Mouse (Mus musculus) E14TG2a.4 (cell line): Measurements from ENCODE around the gene Dmbt1.
"Not testable (repeated sequence)": the region's sequence is repeated elsewhere in the genome, so short reads cannot be mapped to it uniquely, and the experiment has no call there.

ENCODE experiments used
- H3K27me3 ChIP-seq: 2 replicates; pipeline ENCODE4 v1.6.1; 2014; ENCODE audit warnings: low read length, control low read depth; ENCODE audit not compliant: insufficient read depth
- H3K36me3 ChIP-seq: 2 replicates; pipeline ENCODE4 v1.6.1; 2014; ENCODE audit warnings: low read length, control low read depth; ENCODE audit not compliant: insufficient read depth
- H3K4me1 ChIP-seq: replicated peaks from 2 replicates; pipeline ENCODE4 v1.6.1; 2014; ENCODE audit warnings: low read depth, low read length, control low read depth
- H3K4me3 ChIP-seq: replicated peaks from 2 replicates; pipeline ENCODE4 v1.5.1; 2014; ENCODE audit warnings: mild to moderate bottlenecking, low read length
- H3K9me3 ChIP-seq: 2 replicates; pipeline ENCODE4 v1.6.1; 2014; ENCODE audit warnings: low read length, control low read depth
- CTCF ChIP-seq: conservative IDR thresholded peaks from 2 replicates; pipeline ENCODE4 v1.5.1; 2014; ENCODE audit warnings: low read length
- NANOG ChIP-seq: IDR thresholded peaks from 2 replicates; pipeline ENCODE4 v1.6.1; 2014; ENCODE audit warnings: borderline replicate concordance, low read length, mixed read lengths
- POU5F1 ChIP-seq: IDR thresholded peaks from 2 replicates; pipeline ENCODE4 v1.6.1; 2014; ENCODE audit warnings: low read length, borderline replicate concordance

Dmbt1 gene

DNA sequence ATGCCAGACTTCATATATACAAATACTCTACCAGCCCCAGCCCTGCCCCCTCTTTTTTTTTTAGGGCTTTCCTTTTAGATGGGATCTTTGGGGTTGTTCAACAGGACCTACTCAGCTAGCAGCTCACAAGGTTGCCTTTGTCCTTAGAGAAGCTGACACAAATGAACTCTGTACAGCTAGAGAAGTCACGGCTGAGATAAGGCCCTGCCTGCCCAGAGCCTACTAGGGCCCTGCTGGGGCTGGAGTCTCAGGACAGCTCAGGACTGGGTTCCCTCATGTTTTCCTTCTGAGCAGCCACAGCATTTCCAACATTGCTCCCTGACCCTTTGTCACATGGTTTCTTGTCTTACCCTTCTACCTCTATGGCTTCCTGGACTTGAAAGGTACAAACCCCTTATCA is 4.3 kb upstream of the Dmbt1 start:
- H3K36me3 ChIP-seq: no peaks in the 10 kb centered on the region
- H3K4me1 ChIP-seq: no peaks in the 10 kb centered on the region
- peaks cover 4% of the 10 kb centered on the region for H3K27me3 ChIP-seq
- TF ChIP-seq NANOG: no peak
- no peak for TF ChIP-seq CTCF
- no peak for TF ChIP-seq POU5F1
- no peaks in the 10 kb centered on the region for H3K9me3 ChIP-seq
- no peak overlapping the region for H3K4me3 ChIP-seq

DNA sequence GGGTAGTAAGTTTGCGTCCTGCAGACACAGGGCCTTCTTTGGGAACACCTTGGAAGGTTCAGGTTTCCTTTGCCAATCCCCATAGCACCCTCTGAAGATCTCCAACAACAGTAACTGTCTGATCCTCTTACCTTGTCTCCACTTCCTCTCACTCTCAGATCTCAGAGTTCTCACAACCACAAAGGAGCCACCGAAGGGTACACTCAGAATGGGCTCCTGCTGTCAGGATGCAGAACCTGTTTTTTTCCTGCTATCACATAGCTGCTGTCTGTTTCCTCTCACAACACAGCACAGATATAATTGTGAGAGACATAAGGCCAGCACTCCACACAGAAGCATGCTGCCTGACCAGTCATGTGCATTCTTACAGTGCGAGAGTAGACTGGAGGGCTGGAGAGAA is 4.5 kb downstream of the Dmbt1 start:
- no peaks in the 10 kb centered on the region for H3K9me3 ChIP-seq
- no peaks in the 10 kb centered on the region for H3K4me1 ChIP-seq
- peaks cover 4% of the 10 kb centered on the region; the same call in 1 of the 2 replicates for H3K27me3 ChIP-seq
- no peak overlapping the region for H3K4me3 ChIP-seq
- TF ChIP-seq NANOG (no peak), CTCF (no peak), POU5F1 (no peak)
- no peaks in the 10 kb centered on the region for H3K36me3 ChIP-seq

DNA sequence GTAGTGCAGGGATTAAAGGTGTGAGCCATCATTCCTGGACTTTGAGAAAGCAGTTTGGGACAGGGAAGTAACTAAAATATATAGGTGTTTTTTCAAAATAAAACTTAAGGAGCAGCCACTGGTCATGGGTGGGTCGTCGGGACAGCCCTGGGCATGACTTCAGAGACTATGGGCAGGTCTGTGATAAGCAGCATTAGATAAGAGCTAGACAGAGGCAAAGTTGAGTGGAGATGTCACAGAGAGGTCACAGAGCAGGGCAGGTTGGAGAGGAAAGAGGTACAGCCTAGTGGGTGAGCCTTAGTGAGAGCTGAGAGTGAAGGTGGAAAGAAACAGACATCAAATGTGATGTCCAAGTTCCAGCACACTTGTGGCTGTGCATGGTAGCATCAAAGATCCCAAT is 5.2 kb downstream of the Dmbt1 start:
- no peaks in the 10 kb centered on the region for H3K9me3 ChIP-seq

DNA sequence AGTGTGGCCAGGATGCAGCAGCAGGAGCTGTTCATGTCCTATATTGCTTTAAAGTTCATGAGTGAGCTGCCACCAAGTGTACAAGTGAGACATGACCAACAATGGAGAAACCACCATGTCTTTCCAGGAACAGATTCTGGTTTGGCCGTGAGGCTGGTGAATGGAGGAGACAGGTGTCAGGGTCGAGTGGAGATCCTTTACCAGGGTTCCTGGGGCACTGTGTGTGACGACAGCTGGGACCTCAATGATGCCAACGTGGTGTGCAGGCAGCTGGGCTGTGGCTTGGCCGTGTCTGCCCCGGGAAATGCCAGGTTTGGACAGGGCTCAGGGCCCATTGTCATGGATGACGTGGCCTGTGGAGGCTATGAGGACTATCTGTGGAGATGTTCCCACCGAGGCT is 8.9 kb downstream of the Dmbt1 start:
- H3K27me3 ChIP-seq, H3K36me3 ChIP-seq, H3K4me1 ChIP-seq, H3K9me3 ChIP-seq, H3K4me3 ChIP-seq: not testable (repeated sequence)

More for the DNA sequence above, 5.2 kb downstream of the Dmbt1 start:
- Histone ChIP-seq H3K4me3 (no peak overlapping the region), H3K36me3 (no peaks in the 10 kb centered on the region), H3K27me3 (no peaks in the 10 kb centered on the region), H3K4me1 (no peaks in the 10 kb centered on the region)
- TF ChIP-seq CTCF (no peak), POU5F1 (no peak), NANOG (no peak)

DNA sequence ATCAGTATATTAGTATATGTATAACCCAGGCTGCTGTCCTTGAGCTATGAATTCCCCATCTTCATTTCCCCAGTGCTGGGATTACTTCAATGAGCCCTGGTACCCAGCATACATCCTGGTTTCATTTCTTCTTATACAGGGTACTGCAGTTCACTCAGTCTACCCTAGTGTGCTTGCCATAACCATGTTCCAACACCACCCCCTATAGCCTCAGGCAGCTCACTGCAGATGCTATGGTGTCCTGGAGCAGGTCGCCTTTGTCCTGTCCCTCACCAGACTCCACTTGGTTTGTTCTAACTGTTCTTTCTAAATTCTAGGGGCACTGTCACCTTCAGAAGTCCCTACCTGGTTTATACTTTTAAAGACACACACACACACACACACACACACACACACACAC is 10.8 kb downstream of the Dmbt1 start:
- Histone ChIP-seq H3K9me3 (no peaks in the 10 kb centered on the region), H3K27me3 (no peaks in the 10 kb centered on the region), H3K4me3 (no peak overlapping the region), H3K36me3 (no peaks in the 10 kb centered on the region), H3K4me1 (no peaks in the 10 kb centered on the region)
- TF ChIP-seq NANOG (no peak), POU5F1 (no peak), CTCF (no peak)

DNA sequence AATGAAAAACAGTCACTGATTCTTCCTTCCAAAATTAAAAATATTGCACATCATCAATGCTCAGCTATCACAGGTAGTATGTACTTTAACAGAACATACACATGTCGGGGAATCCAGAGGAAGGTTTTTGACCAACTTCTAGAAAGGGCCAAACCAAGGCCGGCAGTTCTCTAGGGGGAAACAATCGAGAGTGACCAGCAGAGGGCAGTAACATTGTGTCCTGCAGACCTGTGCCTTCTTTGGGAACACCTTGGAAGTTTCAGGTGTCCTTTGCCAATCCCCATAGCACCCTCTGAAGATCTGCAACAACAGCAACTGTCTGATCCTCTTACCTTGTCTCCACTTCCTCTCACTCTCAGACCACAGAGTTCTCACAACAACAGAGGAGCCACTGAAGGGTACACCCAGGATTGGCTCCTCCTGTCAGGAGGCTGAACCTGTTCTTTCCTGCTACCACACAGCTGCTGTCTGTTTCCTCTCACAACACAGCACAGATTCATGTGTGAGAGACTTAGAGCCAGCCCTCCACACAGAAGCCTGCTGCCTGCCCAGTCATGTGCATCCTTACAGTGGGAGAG is 13.5 kb downstream of the Dmbt1 start:
- not testable (repeated sequence) for H3K4me1 ChIP-seq, H3K4me3 ChIP-seq, H3K9me3 ChIP-seq, H3K36me3 ChIP-seq, H3K27me3 ChIP-seq
- peak; percentile 20; the same call in 1 of the 2 replicates for TF ChIP-seq CTCF

DNA sequence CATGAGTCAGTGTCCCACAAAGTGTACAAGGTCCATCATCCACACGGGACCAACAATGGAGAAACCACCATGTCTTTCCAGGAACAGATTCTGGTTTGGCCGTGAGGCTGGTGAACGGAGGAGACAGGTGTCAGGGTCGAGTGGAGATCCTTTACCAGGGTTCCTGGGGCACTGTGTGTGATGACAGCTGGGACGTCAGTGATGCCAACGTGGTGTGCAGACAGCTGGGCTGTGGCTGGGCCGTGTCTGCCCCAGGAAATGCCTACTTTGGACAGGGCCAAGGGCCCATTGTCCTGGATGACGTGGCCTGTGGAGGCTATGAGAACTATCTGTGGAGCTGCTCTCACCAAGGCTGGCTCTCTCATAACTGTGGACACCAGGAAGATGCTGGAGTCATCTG is 18.0 kb downstream of the Dmbt1 start:
- not testable (repeated sequence) for H3K4me1 ChIP-seq, H3K27me3 ChIP-seq, H3K9me3 ChIP-seq, H3K4me3 ChIP-seq, H3K36me3 ChIP-seq

DNA sequence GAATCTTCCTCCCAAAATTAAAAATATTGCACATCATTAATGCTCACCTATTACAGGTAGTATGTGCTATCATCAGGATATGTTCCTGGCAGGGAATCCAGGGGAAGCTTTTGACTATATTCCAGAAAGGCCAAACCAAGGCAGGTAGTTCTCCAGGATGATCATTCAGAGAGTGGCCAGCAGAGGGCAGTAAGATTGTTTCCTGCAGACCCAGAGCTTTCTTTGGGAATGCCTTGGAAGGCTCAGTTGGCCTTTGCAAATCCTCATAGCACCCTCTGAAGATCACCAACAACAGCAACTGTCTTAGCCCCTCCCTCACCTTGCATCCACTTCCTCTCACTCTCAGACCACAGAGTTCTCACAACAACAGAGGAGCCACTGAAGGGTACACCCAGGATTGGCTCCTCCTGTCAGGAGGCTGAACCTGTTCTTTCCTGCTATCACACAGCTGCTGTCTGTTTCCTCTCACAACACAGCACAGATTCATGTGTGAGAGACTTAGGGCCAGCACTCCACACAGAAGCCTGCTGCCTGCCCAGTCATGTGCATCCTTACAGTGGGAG is 23.0 kb downstream of the Dmbt1 start:
- Histone ChIP-seq H3K4me1 (no peaks in the 10 kb centered on the region), H3K4me3 (no peak overlapping the region), H3K36me3 (no peaks in the 10 kb centered on the region), H3K9me3 (no peaks in the 10 kb centered on the region), H3K27me3 (no peaks in the 10 kb centered on the region)
- TF ChIP-seq NANOG: no peak
- no peak for TF ChIP-seq POU5F1
- TF ChIP-seq CTCF: peak; percentile 57

DNA sequence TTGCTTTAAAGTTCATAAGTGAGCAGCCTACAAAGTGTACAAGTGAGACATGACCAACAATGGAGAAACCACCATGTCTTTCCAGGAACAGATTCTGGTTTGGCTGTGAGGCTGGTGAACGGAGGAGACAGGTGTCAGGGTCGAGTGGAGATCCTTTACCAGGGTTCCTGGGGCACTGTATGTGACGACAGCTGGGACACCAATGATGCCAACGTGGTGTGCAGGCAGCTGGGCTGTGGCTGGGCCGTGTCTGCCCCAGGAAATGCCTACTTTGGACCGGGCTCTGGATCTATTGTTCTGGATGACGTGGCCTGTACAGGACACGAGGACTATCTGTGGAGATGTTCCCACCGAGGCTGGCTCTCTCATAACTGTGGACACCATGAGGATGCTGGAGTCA is 26.1 kb downstream of the Dmbt1 start:
- not testable (repeated sequence) for H3K36me3 ChIP-seq, H3K4me1 ChIP-seq, H3K9me3 ChIP-seq, H3K4me3 ChIP-seq, H3K27me3 ChIP-seq

DNA sequence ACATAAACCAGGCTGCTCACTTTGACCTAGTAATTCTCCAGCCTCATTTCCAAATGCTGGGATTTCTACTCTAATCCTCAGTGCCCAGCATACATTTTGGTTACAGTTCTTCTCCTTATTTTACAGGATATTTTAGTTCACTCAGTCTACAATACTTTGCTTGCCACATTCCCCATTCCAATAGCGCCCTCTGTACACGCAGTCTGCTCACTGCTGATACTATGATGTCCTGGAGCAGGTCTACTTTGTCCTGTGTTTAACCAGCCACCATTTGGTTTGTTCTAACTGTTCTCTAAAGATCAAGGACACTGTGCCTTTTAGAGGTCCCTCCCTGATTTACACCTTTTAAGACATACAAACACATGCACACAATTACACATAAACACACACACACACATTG is 28.0 kb downstream of the Dmbt1 start:
- not testable (repeated sequence) for H3K4me1 ChIP-seq, H3K4me3 ChIP-seq, H3K36me3 ChIP-seq, H3K9me3 ChIP-seq, H3K27me3 ChIP-seq
